Comparison of ENCODE assay signal across 9 mouse cellular contexts in the genomic region with DNA sequence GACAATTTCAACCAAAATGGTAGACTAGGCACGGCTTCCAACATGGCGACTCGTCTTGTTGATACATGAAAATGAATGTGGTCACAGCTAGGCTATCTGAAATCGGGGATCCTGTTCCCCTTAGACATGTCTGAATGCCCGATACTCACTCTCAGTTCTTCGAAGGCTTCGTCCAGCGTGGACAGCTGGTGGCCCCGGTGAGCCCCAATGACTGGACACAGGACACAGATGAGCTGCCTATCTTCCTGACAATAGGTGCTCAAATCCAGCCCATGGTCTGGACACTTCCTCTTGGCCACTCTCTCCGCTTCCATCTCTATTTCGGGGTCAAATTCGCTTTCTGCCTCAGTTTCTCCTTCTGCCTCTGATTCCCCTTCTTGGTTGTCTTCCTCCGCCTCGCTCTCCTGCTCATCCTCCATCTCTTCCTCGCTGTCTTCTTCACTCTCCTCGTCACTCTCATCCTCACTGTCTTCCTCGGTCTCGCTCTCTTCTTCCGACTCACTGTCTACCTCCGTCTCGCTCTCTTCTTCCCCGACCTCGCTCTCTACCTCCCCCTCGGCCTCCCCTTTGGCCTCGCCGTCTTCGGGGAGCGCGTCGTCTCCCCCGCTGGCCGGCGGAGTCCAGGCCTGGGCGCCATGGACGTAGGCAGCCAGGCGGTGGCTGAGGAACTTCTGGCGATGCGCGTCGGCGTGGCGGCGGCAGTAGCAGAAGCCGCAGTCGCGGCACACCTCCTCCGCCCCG. TPM values are rescaled to one million over a fixed set of nuclear protein-coding genes. Genes with fewer than 3 reads are reported as not detected.
DNase-seq lines count a peak whose midpoint lies in the region; ATAC-seq and TF ChIP-seq lines count a peak whose summit lies in the region.
"Had no signal": no experiment of that assay in that cellular context is flagged by ENCODE, and none has a peak within 500 bp of the region (broad histone marks: within the 10 kb centered on the region; RNA-seq: fewer than 3 reads in every experiment).

No protein-coding gene starts in this region.

- H3K4me3 ChIP-seq in intestine, postnatal 0 days (ENCODE audit: low read depth, low read length) = peak overlapping the region; percentile 58
- H3K4me3 ChIP-seq in olfactory bulb, adult 2 months (ENCODE audit: insufficient read depth, low read depth, low read length) = peak overlapping the region; percentile 81

- H3K27ac ChIP-seq in intestine, postnatal 0 days (ENCODE audit: low read depth, low read length) = peak overlapping the region; percentile 91
- H3K27ac ChIP-seq in olfactory bulb, adult 2 months (ENCODE audit: insufficient read depth, low read depth, low read length) = peak overlapping the region; percentile 97

- TF ChIP-seq POLR2A in olfactory bulb, adult 2 months (IDR thresholded peaks at IDR 0.05; ENCODE audit: insufficient read depth, low read depth, low read length) = no peak

- no peaks in the 10 kb centered on the region for H3K9me3 ChIP-seq in intestine, postnatal 0 days (ENCODE audit: control insufficient read depth)

- DNase-seq in cerebellum, adult 8-10 months = peak; percentile 20
- no peak for DNase-seq in cerebellum, postnatal 4 days (ENCODE audit: low spot score in 2 of 2)
- peak; percentile 13 to 64 for DNase-seq in spleen, postnatal 4 days (ENCODE audit: low spot score in 2 of 2)
- DNase-seq in spleen, adult 12 weeks (ENCODE audit: low spot score) = no peak
- DNase-seq in adrenal gland, postnatal 14 days = no peak
- no peak for DNase-seq in left cerebral cortex, postnatal 25 days (ENCODE audit: low spot score in 2 of 2)

- 39% methylated on average over 46 of the region's 48 CpGs for WGBS in intestine, postnatal 0 days
- 36% methylated on average over 48 of the region's 48 CpGs for WGBS in olfactory bulb, adult 2 months

- H3K4me1 ChIP-seq in intestine, postnatal 0 days (replicated peaks; ENCODE audit: control insufficient read depth, insufficient read depth, low read length) = peaks cover 8% of the 10 kb centered on the region; the same call in 1 of the 2 replicates
- peaks cover 6% of the 10 kb centered on the region for H3K4me1 ChIP-seq in olfactory bulb, adult 2 months (ENCODE audit: control insufficient read depth, insufficient read depth, low read length)

- no peak for ATAC-seq in intestine, postnatal 0 days

- H3K27me3 ChIP-seq in intestine, postnatal 0 days (replicated peaks; ENCODE audit: control insufficient read depth, insufficient read depth, low read length) = no peaks in the 10 kb centered on the region

- no peaks in the 10 kb centered on the region for H3K36me3 ChIP-seq in intestine, postnatal 0 days (ENCODE audit: control insufficient read depth, insufficient read depth)

- 0 out of 2 replicates have a peak, but pooled peaks have one; percentile 14 for TF ChIP-seq CTCF in intestine, postnatal 0 days (IDR thresholded peaks at IDR 0.05; ENCODE audit: low read depth)
- no peak for TF ChIP-seq CTCF in olfactory bulb, adult 2 months (IDR thresholded peaks at IDR 0.05; ENCODE audit: insufficient read depth, low read depth, low read length)

- H3K4me2 ChIP-seq in intestine, postnatal 0 days (replicated peaks; ENCODE audit: low read depth) = peak overlapping the region; percentile 84

- intact Hi-C loops in left cerebral cortex, postnatal 25 days (cut with DNase I) = loop anchor here (1.0 to 5.0 kb wide), 2 partner anchors 50 to 493 kb away; no protein-coding TSS in a partner anchor

- H3K9ac ChIP-seq in intestine, postnatal 0 days (ENCODE audit: low read depth, low read length) = peak overlapping the region; percentile 85

RNA-seq across cellular contexts. Expression of a gene that starts 7.6 kb away (rescaled TPM):
- 10.7 and 12.3 TPM in 2 replicates for polyA plus RNA-seq in intestine, postnatal 0 days (2015; fragmentation: Nextera tagmentation; extraction: Ambion mirVana)
- polyA plus RNA-seq in olfactory bulb, adult 2 months (2012; ENCODE audit: insufficient read depth, insufficient read length, low replicate concordance, missing spikeins) = 108 and 163 TPM in 2 replicates
- 64.5 and 76.8 TPM in 2 replicates for total RNA-seq in adrenal gland, postnatal 14 days (2021)
- total RNA-seq in left cerebral cortex, postnatal 25 days (2021) = 100 to 1,000 TPM; 176 to 181 TPM

RNA-seq across cellular contexts. Expression of a gene that starts 52.3 kb away (rescaled TPM):
- polyA plus RNA-seq in intestine, postnatal 0 days (2015; fragmentation: Nextera tagmentation; extraction: Ambion mirVana) = 3.8 TPM in 2 replicates
- not detected in 2 replicates for polyA plus RNA-seq in olfactory bulb, adult 2 months (2012; ENCODE audit: insufficient read depth, insufficient read length, low replicate concordance, missing spikeins)
- 0.85 and 1.5 TPM in 2 replicates for total RNA-seq in adrenal gland, postnatal 14 days (2021)
- total RNA-seq in left cerebral cortex, postnatal 25 days (2021) = 10 to 100 TPM; 68.4 to 83.1 TPM
- total RNA-seq: hematopoietic stem cell, adult 5-6 weeks had no signal

Comparison
In these comparisons a context has a peak if more than half of its experiments do, and no peak if none do; other contexts are left out.
1. DNase-seq: peak in cerebellum, adult 8-10 months (single experiment) and spleen, postnatal 4 days (2 of 2); none in cerebellum, postnatal 4 days (0 of 2), spleen, adult 12 weeks (single experiment), adrenal gland, postnatal 14 days (single experiment) and left cerebral cortex, postnatal 25 days (0 of 2).
2. RNA of a gene that starts 52.3 kb away (total RNA-seq): 68.4 to 83.1 TPM in left cerebral cortex, postnatal 25 days; 0.85 to 1.5 TPM in adrenal gland, postnatal 14 days; every median in the first group is over 10 times any median in the second.